Mouse (Mus musculus) cerebellum, adult 2 months (tissue): Measurements from ENCODE around the gene Srrd.

Source experiments
- CTCF ChIP-seq: fragments of 200-500 bp; IDR thresholded peaks from 2 replicates; pipeline ENCODE4 v1.5.1; 2011; ENCODE audit warnings: low read depth, mild to moderate bottlenecking, control low read depth, low read length, moderate library complexity, borderline replicate concordance; ENCODE audit not compliant: insufficient read depth
- POLR2A ChIP-seq: fragments of 200-500 bp; IDR thresholded peaks from 2 replicates; pipeline ENCODE4 v1.6.1; 2011; ENCODE audit warnings: low read length, control low read depth, borderline replicate concordance; ENCODE audit not compliant: insufficient read depth

DNA sequence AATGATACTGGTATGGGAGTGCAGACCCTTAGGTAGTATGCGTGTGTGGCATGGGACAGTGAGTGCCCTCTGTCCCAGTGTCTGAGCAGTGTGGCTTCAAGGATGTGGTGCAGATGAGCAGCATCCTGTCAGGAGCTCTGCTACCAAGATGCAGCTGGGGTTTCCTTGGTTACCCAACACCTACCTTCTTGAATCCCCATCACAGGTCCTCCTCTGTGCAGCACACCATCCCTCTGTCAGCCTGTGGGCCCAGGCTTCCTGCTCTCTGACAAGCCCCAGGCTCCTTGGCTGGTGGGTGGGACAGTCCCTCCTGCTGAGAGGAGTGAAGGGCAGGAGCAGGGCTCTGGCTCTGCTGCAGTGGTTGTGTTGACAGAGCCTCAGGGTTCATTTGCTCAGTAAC, 34.5 kb upstream of the Srrd start:
- TF ChIP-seq CTCF (no peak), POLR2A (no peak)
